Mouse (Mus musculus): ENCODE measurements at regions not wholly inside any gene's neighbourhood (a gene's known extent, or its start where the extent isn't known, plus 50 kb on each side); places are given as distances from the start of the nearest gene placed in this dataset.

DNA sequence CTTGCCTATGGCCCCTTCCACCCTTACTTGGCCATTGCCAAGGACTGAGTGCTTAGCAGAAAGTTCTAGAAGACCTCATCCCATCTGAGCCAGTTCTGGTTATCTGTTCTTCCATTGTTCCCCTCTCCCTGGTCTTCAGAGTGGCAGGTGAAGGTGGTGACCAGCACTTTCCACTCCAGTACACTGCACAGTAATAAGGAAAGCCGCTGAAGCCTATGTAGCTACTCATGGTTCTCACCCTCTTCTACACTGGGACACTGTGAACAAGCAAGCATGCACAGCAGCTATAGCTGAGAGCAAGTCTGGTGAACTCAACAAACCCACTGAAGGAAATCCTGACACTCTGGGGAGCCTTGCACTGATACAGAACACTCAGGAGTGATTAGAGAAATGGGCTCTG, 175.4 kb downstream of the Lmo4 start:
- TF ChIP-seq CTCF (IDR thresholded peaks at IDR 0.05; ENCODE audit: extremely low read depth, insufficient read length, insufficient replicate concordance, low read depth, low read length) (no peak), POLR2A (IDR thresholded peaks at IDR 0.05; ENCODE audit: low read depth, low read length) (no peak)

Data from small intestine, adult 2 months (tissue).